Mouse (Mus musculus) megakaryocyte, embryonic 14.5 days (primary cell): ENCODE results near the gene Scarf2.

ENCODE experiments used
- FLI1 ChIP-seq: IDR thresholded peaks from 2 replicates; pipeline ENCODE4 v1.6.1; 2012; ENCODE audit warnings: low read length, inconsistent platforms, mixed read lengths
- GATA1 ChIP-seq: IDR thresholded peaks from 3 replicates; pipeline ENCODE4 v1.6.1; 2012; ENCODE audit warnings: mixed read lengths, low read length, inconsistent platforms, borderline replicate concordance

GRCm38 (mm10) chr16:17779692-17780091, 17.4 kb upstream of the Scarf2 start:
- TF ChIP-seq GATA1 (no peak), FLI1 (no peak)
